Mouse (Mus musculus) liver, embryonic 15.5 days (tissue): ENCODE data around the gene Dhrs4. TPM values are rescaled to one million over a fixed set of nuclear protein-coding genes. Genes with fewer than 3 reads are reported as not detected.

ENCODE experiments used
- ATAC-seq: fragments of 200-750 bp; cut with Nextera tagmentation; 2 replicates; pipeline ENCODE4 v1.8.0; 2017; ENCODE audit warnings: moderate number of reproducible peaks, mild to moderate bottlenecking, moderate library complexity; ENCODE audit not compliant: insufficient read depth
- H3K27ac ChIP-seq: fragments of 300-500 bp; sonication (generic); replicated peaks from 2 replicates; pipeline ENCODE4 v1.5.1; 2015; ENCODE audit warnings: mild to moderate bottlenecking, inconsistent platforms
- H3K27me3 ChIP-seq: fragments of 300-500 bp; sonication (generic); 2 replicates; pipeline ENCODE4 v1.6.1; 2015; ENCODE audit warnings: mild to moderate bottlenecking, inconsistent platforms
- H3K36me3 ChIP-seq: fragments of 300-500 bp; sonication (generic); replicated peaks from 2 replicates; pipeline ENCODE4 v1.6.1; 2015; ENCODE audit warnings: moderate library complexity, mild to moderate bottlenecking, inconsistent platforms
- H3K4me1 ChIP-seq: fragments of 300-500 bp; sonication (generic); replicated peaks from 2 replicates; pipeline ENCODE4 v1.6.1; 2015; ENCODE audit warnings: inconsistent platforms
- H3K4me2 ChIP-seq: fragments of 300-500 bp; sonication (generic); 2 replicates; pipeline ENCODE4 v1.6.1; 2015; ENCODE audit warnings: moderate library complexity, mild to moderate bottlenecking, inconsistent platforms
- H3K4me3 ChIP-seq: fragments of 300-500 bp; sonication (generic); replicated peaks from 2 replicates; pipeline ENCODE4 v1.5.1; 2015; ENCODE audit warnings: mild to moderate bottlenecking, inconsistent platforms
- H3K9ac ChIP-seq: fragments of 300-500 bp; sonication (generic); 2 replicates; pipeline ENCODE4 v1.6.1; 2015; ENCODE audit warnings: moderate library complexity, mild to moderate bottlenecking, inconsistent platforms
- H3K9me3 ChIP-seq: fragments of 300-500 bp; sonication (generic); replicated peaks from 2 replicates; pipeline ENCODE4 v1.6.1; 2016; ENCODE audit warnings: inconsistent platforms
- WGBS: fragments of 180-500 bp; shearing (Covaris S2); methylation state at CpG from one replicate; pipeline ENCODE4 v1.1.7; 2015; ENCODE audit warnings: mixed read lengths; ENCODE audit not compliant: insufficient replicate concordance; 5-methylcytosine and 5-hydroxymethylcytosine counted together
- polyA plus RNA-seq: library from polyadenylated mRNA; unstranded; fragments of >200 nt; fragmentation: Nextera tagmentation; extraction: Ambion mirVana; gene quantifications from 2 replicates; pipeline ENCODE4 v1.2.1, GENCODE M21; 2015

Dhrs4 gene
- 77.8 and 86.8 TPM in 2 replicates for polyA plus RNA-seq

DNA sequence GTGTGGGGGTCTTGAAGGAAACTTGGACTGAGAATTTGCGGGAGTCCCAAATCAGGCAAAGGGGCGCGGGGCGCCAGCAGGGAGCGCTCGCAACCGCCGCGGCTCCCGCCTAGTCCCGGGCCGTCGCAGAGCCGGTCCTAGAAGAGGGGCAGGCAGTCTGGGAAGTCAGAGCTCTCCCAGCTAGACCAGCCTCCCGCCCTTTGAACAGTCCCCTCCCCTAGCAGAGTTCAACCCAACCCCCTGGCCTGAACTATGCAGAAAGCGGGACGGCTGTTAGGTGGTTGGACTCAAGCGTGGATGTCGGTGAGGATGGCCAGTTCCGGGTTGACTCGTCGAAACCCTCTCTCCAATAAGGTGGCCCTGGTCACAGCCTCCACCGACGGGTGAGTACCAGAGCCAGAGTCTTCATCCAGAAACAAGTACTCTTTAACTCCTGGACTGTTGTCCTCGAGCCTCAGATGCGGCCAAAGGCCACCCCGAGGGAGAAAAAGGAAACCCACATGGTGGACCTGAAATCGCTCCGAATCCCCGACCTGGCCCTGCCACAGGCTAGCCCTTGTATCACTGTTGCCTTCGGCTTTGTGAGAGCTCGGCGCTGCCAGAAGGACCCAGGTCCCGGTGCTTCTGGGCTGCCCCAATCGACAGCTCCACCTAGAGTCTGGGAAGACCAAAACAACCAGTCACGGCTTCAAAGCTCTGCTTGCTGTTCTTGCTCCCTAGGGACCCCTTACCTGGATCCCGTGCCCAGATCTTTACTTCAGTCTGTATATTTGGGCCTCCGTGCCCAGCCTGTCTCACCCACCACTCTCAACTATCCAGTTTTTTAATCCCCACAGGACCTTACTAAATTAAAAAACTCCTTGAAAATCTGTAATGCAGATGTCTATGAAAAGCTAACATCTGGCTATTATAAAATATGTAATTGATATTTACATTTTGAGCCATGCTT is at the start of gene Dhrs4:
Gene Dhrs4 (plus strand): TSS at position 108 of the 949 bp plus-strand sequence.
- Histone ChIP-seq H3K36me3 (peaks cover 23% of the 10 kb centered on the region), H3K9ac (peak within 1 kb of the TSS; percentile 74), H3K4me2 (peak within 1 kb of the TSS; percentile 79), H3K27me3 (no peaks in the 10 kb centered on the region), H3K4me3 (peak within 1 kb of the TSS; percentile 69), H3K9me3 (no peaks in the 10 kb centered on the region), H3K4me1 (peaks cover 66% of the 10 kb centered on the region), H3K27ac (peak within 1 kb of the TSS; percentile 91)
- under 1% methylated on average over 38 of the region's 38 CpGs for WGBS
- ATAC-seq = peak; percentile 86

GRCm38 (mm10) chr14:55430255-55430654 is 48.3 kb upstream of the Dhrs4 start:
- no peak overlapping the region for H3K9ac ChIP-seq
- H3K9me3 ChIP-seq = no peaks in the 10 kb centered on the region
- H3K27ac ChIP-seq = no peak overlapping the region
- H3K4me3 ChIP-seq = no peak overlapping the region
- no peak for ATAC-seq
- no peaks in the 10 kb centered on the region for H3K27me3 ChIP-seq
- H3K4me1 ChIP-seq = peaks cover 7% of the 10 kb centered on the region
- H3K4me2 ChIP-seq = no peak overlapping the region
- 30% methylated on average over 4 of the region's 4 CpGs for WGBS
- H3K36me3 ChIP-seq = no peaks in the 10 kb centered on the region

DNA sequence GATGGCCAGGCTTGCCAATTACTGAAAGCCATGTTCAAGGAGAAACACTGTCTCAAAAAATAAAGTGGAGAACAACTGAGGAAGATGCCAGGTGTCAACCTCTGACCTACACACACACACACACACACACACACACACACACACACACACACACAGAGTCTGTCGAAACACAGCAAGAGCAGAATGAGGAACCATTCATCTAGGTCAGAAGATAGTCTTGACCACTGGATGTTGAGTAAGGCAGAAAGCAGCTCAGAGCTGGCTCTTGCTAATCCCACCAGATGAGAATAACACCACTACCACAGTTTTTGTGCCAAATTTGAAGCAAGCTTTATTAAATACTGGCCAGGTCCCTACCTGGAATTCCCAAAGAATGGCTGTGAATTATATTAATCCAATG is 45.5 kb upstream of the Dhrs4 start:
- ATAC-seq = no peak
- H3K36me3 ChIP-seq = no peaks in the 10 kb centered on the region
- WGBS = 58% methylated on average over 1 of the region's 1 CpGs

GRCm38 (mm10) chr14:55434825-55435224 is 43.7 kb upstream of the Dhrs4 start:
- WGBS = 70% methylated on average over 3 of the region's 3 CpGs
- H3K4me2 ChIP-seq = no peak overlapping the region
- no peaks in the 10 kb centered on the region for H3K27me3 ChIP-seq
- no peak overlapping the region for H3K4me3 ChIP-seq
- H3K27ac ChIP-seq = no peak overlapping the region
- no peak overlapping the region for H3K9ac ChIP-seq
- H3K9me3 ChIP-seq = no peaks in the 10 kb centered on the region
- ATAC-seq = no peak
- no peaks in the 10 kb centered on the region for H3K36me3 ChIP-seq
- peaks cover 7% of the 10 kb centered on the region for H3K4me1 ChIP-seq

More for the DNA sequence above, 45.5 kb upstream of the Dhrs4 start:
- Histone ChIP-seq H3K9me3 (no peaks in the 10 kb centered on the region), H3K27me3 (no peaks in the 10 kb centered on the region), H3K9ac (no peak overlapping the region), H3K27ac (no peak overlapping the region), H3K4me2 (no peak overlapping the region), H3K4me1 (peaks cover 7% of the 10 kb centered on the region), H3K4me3 (no peak overlapping the region)

DNA sequence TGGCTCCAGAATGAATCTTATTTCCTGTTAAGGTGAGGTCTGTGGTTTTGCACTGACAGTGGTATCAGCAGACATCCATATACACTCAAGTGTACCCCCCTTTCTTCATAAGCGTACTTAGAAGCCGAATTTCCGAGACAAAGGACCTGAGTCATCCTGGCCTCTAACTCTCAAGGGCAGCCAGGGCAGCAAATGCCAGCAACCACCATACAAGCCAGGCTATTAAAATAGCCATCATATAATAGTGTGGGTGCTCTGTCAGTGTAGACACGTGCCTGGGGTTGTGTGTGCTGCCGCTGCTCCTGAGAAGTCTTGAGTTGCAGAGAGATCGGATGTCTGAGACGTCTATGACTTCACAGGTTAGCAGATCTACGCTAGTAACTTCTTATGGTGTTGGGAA is 41.4 kb upstream of the Dhrs4 start:
- ATAC-seq = no peak
- no peaks in the 10 kb centered on the region for H3K27me3 ChIP-seq
- no peak overlapping the region for H3K9ac ChIP-seq
- no peaks in the 10 kb centered on the region for H3K36me3 ChIP-seq
- no peaks in the 10 kb centered on the region for H3K4me1 ChIP-seq
- H3K9me3 ChIP-seq = no peaks in the 10 kb centered on the region
- no peak overlapping the region for H3K27ac ChIP-seq
- H3K4me2 ChIP-seq = no peak overlapping the region
- no peak overlapping the region for H3K4me3 ChIP-seq
- 59% methylated on average over 8 of the region's 8 CpGs for WGBS

DNA sequence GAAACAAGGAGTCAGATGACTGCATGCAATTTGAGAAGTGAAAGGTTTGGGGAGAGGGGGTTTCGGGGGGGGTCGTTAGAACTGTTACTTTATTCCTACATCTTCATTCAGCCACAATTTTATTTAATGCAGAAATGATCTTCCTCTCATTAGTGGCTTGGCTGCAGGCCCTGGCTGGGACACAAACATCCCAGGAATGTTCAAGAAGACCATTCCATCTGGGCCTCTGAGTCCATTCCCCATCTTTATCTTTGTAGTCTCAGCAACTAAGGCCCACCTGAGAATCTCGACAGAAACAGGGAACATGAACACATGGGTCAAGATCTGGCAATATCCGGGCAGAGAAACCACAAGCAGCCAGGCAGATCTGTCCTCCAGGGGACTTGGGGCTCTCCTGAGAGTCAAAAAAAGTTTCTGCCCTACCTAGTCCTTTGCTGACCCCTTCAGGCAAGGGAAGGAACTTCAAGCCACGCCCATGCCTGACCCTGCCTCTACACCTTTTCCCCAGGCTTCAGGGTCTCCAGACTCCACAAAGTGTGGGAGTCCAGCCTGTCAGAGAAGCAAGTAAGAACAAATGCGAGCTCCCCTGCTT is 40.3 kb upstream of the Dhrs4 start:
- H3K27ac ChIP-seq = no peak overlapping the region
- 21% methylated on average over 6 of the region's 6 CpGs for WGBS
- no peaks in the 10 kb centered on the region for H3K4me1 ChIP-seq
- no peak for ATAC-seq
- H3K9me3 ChIP-seq = no peaks in the 10 kb centered on the region
- no peak overlapping the region for H3K9ac ChIP-seq
- no peak overlapping the region for H3K4me3 ChIP-seq
- no peak overlapping the region for H3K4me2 ChIP-seq
- H3K27me3 ChIP-seq = no peaks in the 10 kb centered on the region
- no peaks in the 10 kb centered on the region for H3K36me3 ChIP-seq

DNA sequence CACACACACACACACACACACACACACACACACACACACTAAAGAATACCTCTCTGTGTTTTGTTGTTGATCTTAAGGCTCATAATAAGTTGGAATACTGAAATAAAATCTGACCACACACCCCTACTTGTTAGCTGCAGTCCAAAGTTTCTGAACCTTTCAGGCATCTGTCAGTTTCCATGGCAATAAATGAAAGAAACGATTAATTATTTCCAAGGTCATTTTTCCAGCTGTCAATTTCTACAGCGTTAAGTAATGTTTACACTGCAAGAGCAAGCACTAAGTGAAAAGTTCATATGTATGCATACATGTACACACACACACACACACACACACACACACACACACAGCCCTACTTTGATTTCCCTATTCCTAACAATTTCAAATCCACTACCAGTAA is 20.9 kb upstream of the Dhrs4 start:
- H3K4me1 ChIP-seq = no peaks in the 10 kb centered on the region
- WGBS = 71% methylated on average over 2 of the region's 2 CpGs
- no peak for ATAC-seq
- H3K27me3 ChIP-seq = no peaks in the 10 kb centered on the region; the same call in 1 of the 2 replicates
- H3K36me3 ChIP-seq = no peaks in the 10 kb centered on the region
- no peak overlapping the region for H3K4me2 ChIP-seq
- H3K27ac ChIP-seq = no peak overlapping the region
- no peak overlapping the region for H3K4me3 ChIP-seq
- no peak overlapping the region for H3K9ac ChIP-seq
- H3K9me3 ChIP-seq = no peaks in the 10 kb centered on the region; the same call in 1 of the 2 replicates

DNA sequence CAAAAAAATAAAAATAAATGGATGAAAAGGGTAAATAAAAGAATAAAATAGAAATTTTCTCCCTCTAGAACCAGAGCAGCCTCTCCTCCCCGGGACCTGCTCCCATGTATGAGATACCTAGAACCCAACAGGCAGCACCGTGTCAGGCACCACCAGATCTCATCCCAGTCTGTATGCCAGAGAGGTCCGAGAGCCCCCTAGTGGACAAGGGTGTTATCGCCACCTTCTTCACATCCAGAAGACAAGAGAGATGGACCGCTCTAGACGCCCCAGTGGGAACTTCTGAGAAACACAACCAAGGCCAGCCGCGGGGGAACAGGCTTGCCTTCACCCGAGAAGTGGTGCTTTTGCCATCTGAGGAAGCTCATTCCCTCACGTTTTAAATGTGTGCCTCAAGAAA is 20.3 kb upstream of the Dhrs4 start:
- no peak overlapping the region for H3K4me3 ChIP-seq
- H3K27ac ChIP-seq = no peak overlapping the region
- WGBS = 10% methylated on average over 10 of the region's 10 CpGs
- H3K36me3 ChIP-seq = no peaks in the 10 kb centered on the region
- H3K9me3 ChIP-seq = no peaks in the 10 kb centered on the region; the same call in 1 of the 2 replicates
- no peaks in the 10 kb centered on the region; the same call in 1 of the 2 replicates for H3K27me3 ChIP-seq
- ATAC-seq = no peak
- no peak overlapping the region for H3K9ac ChIP-seq
- H3K4me1 ChIP-seq = no peaks in the 10 kb centered on the region
- H3K4me2 ChIP-seq = no peak overlapping the region

GRCm38 (mm10) chr14:55458761-55459160 is 19.8 kb upstream of the Dhrs4 start:
- no peak overlapping the region for H3K27ac ChIP-seq
- WGBS = 67% methylated on average over 3 of the region's 3 CpGs

DNA sequence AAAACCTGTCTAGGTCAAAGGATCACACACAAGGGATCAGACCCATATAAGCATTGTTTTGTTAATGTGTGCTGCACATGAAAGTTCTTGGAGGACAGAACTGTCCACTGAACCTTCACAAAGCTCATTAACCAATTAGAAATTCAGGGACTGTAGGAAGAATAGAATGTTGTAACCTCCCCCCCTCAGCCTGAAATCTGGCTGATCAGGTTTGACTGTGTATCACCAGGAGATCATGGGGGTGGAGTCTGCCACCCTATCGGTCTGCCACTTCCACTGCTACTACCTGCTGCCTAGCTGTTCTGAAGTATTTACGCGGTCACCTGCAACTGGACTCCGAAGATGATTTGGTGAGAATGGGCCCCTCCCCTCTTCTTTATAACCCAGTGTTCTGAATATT is 18.8 kb upstream of the Dhrs4 start:
- no peak for ATAC-seq
- Histone ChIP-seq H3K27me3 (no peaks in the 10 kb centered on the region; the same call in 1 of the 2 replicates), H3K4me3 (no peak overlapping the region), H3K27ac (no peak overlapping the region), H3K36me3 (no peaks in the 10 kb centered on the region), H3K9me3 (no peaks in the 10 kb centered on the region; the same call in 1 of the 2 replicates), H3K4me1 (peaks cover 3% of the 10 kb centered on the region; the same call in 1 of the 2 replicates), H3K9ac (no peak overlapping the region), H3K4me2 (no peak overlapping the region)
- 64% methylated on average over 4 of the region's 4 CpGs for WGBS

More at GRCm38 (mm10) chr14:55458761-55459160, 19.8 kb upstream of the Dhrs4 start:
- Histone ChIP-seq H3K4me2 (no peak overlapping the region), H3K36me3 (no peaks in the 10 kb centered on the region), H3K4me3 (no peak overlapping the region), H3K9ac (no peak overlapping the region), H3K9me3 (no peaks in the 10 kb centered on the region; the same call in 1 of the 2 replicates), H3K4me1 (no peaks in the 10 kb centered on the region), H3K27me3 (no peaks in the 10 kb centered on the region; the same call in 1 of the 2 replicates)
- ATAC-seq = no peak

DNA sequence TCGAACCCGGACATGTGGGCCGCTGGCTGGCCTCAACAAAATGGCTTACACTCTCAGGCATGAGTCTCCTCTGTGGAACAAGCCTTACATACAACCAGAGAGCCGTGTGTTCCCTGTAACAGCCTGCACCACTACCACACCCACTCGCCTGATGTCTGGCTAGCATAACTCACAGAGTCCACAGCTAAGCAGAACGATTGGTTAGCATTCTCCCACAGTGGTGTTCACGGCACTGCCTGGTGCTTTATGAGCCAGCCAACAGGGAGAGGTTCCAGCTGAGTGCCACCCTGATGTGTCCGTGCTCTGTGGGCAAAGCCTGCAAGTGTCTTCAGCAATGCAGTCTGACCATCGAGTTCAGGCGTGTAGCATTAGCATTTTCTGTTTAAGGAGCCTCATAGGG is 18.3 kb upstream of the Dhrs4 start:
- H3K4me3 ChIP-seq = no peak overlapping the region

More for the DNA sequence above, 18.3 kb upstream of the Dhrs4 start:
- Histone ChIP-seq H3K4me2 (no peak overlapping the region), H3K9me3 (no peaks in the 10 kb centered on the region; the same call in 1 of the 2 replicates), H3K27ac (no peak overlapping the region), H3K27me3 (peaks cover 2% of the 10 kb centered on the region; the same call in 1 of the 2 replicates), H3K9ac (no peak overlapping the region), H3K36me3 (no peaks in the 10 kb centered on the region), H3K4me1 (peaks cover 3% of the 10 kb centered on the region; the same call in 1 of the 2 replicates)
- WGBS = 54% methylated on average over 10 of the region's 10 CpGs
- ATAC-seq = no peak
